Mouse (Mus musculus): ENCODE results near the gene Gnaq. TPM values are rescaled to one million over a fixed set of nuclear protein-coding genes. Genes with fewer than 3 reads are reported as not detected.
"Not testable (repeated sequence)": the region's sequence is repeated elsewhere in the genome, so short reads cannot be mapped to it uniquely, and the experiment has no call there.

Gene Gnaq
- 48.4 and 53.0 TPM in 2 replicates for polyA plus RNA-seq (2014; fragmentation: Nextera tagmentation; extraction: Ambion mirVana)

- H3K4me3 ChIP-seq (replicated peaks; ENCODE audit: low read length): peak within 1 kb of the TSS; percentile 94
- H3K9ac ChIP-seq: peak within 1 kb of the TSS; percentile 99
- no peak for DNase-seq (ENCODE audit: low spot score)
- ATAC-seq (ENCODE audit: low FRiP score): no peak
- no peaks in the 10 kb centered on the region for H3K36me3 ChIP-seq (replicated peaks; ENCODE audit: control insufficient read depth, insufficient read depth)
- 2% methylated on average over 13 of the region's 14 CpGs for WGBS
- peak within 1 kb of the TSS; percentile 100 for H3K27ac ChIP-seq
- H3K27me3 ChIP-seq (ENCODE audit: control insufficient read depth, insufficient read depth, low read length): no peaks in the 10 kb centered on the region
- H3K4me1 ChIP-seq (replicated peaks; ENCODE audit: control insufficient read depth, insufficient read depth, low read length): peaks cover 34% of the 10 kb centered on the region
- peak within 1 kb of the TSS; percentile 86 for H3K4me2 ChIP-seq (replicated peaks)
- no peaks in the 10 kb centered on the region for H3K9me3 ChIP-seq (ENCODE audit: control insufficient read depth, low read length)
Measured at GRCm38 (mm10) chr19:16132791-16132864, at the start of gene Gnaq. Gene Gnaq, plus strand, starts transcription at chr19:16132831.

DNA sequence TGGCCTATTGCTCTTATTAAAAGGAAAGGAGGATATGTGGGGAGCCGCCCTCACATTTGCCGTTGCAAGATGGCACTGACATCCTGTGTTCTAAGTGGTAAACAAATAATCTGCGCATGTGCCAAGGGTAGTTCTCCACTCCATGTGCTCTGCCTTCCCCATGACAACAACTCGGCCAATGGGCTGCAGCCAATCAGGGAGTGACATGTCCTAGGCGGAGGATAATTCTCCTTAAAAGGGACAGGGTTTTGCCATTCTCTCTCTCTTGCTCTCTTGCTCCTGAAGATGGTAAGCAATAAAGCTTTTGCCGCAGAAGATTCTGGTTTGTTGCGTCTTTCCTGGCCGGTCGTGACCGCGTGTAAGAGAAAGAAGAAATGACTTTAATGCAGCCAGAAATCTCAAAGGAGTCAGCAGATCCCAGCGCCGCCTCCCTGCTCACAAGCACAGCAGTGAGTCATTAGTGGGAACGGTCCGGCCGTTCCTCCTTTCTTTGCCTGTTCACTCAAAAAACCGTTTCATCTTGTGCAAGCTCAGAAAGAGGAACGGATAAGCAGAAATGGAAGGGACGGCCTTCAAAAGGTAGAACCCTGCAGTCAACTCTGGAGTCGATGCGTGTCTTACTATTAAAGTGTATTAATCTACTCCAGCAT lies 48.5 kb upstream of the Gnaq start:
- WGBS: 93% methylated on average over 20 of the region's 21 CpGs
- ATAC-seq (ENCODE audit: low FRiP score); H3K9me3 ChIP-seq (ENCODE audit: control insufficient read depth, low read length); H3K4me3 ChIP-seq (replicated peaks; ENCODE audit: low read length); H3K9ac ChIP-seq; H3K27me3 ChIP-seq (ENCODE audit: control insufficient read depth, insufficient read depth, low read length); H3K4me1 ChIP-seq (replicated peaks; ENCODE audit: control insufficient read depth, insufficient read depth, low read length); H3K27ac ChIP-seq; H3K4me2 ChIP-seq (replicated peaks); DNase-seq (ENCODE audit: low spot score); H3K36me3 ChIP-seq (replicated peaks; ENCODE audit: control insufficient read depth, insufficient read depth): not testable (repeated sequence)

DNA sequence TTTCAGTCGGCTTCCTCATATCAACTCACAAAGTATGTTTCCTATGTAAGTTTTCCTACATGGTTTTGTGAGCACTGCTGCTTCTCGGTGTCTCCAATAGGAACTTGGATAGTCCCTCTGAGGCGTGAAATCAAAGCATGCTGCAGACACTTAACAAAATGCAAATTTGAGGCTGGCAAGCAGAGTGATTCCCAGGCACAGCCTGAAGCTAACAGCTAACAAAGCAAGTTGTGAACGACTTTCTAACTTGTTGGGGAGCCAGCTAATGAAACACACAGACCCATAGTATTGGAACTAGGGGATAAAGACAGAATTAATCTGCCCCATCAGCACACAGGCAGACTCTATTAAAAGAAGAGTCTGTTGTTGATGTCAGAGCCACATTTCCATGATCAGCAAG lies 47.4 kb upstream of the Gnaq start:
- Histone ChIP-seq H3K4me2 (replicated peaks) (no peak overlapping the region), H3K36me3 (replicated peaks; ENCODE audit: control insufficient read depth, insufficient read depth) (no peaks in the 10 kb centered on the region), H3K9ac (no peak overlapping the region), H3K4me1 (replicated peaks; ENCODE audit: control insufficient read depth, insufficient read depth, low read length) (no peaks in the 10 kb centered on the region), H3K27me3 (ENCODE audit: control insufficient read depth, insufficient read depth, low read length) (no peaks in the 10 kb centered on the region), H3K4me3 (replicated peaks; ENCODE audit: low read length) (no peak overlapping the region), H3K27ac (no peak overlapping the region), H3K9me3 (ENCODE audit: control insufficient read depth, low read length) (no peaks in the 10 kb centered on the region)
- WGBS: 46% methylated on average over 4 of the region's 4 CpGs
- DNase-seq (ENCODE audit: low spot score): no peak
- peak; percentile 51; the same call in 1 of the 2 replicates for ATAC-seq (ENCODE audit: low FRiP score)

- ATAC-seq (ENCODE audit: low FRiP score) (no peak), DNase-seq (ENCODE audit: low spot score) (no peak)
- no peak overlapping the region for H3K27ac ChIP-seq
- H3K27me3 ChIP-seq (ENCODE audit: control insufficient read depth, insufficient read depth, low read length): no peaks in the 10 kb centered on the region
- H3K4me2 ChIP-seq (replicated peaks): no peak overlapping the region
- no peak overlapping the region for H3K9ac ChIP-seq
- no peaks in the 10 kb centered on the region for H3K36me3 ChIP-seq (replicated peaks; ENCODE audit: control insufficient read depth, insufficient read depth)
- no peaks in the 10 kb centered on the region for H3K4me1 ChIP-seq (replicated peaks; ENCODE audit: control insufficient read depth, insufficient read depth, low read length)
- no peak overlapping the region for H3K4me3 ChIP-seq (replicated peaks; ENCODE audit: low read length)
- H3K9me3 ChIP-seq (ENCODE audit: control insufficient read depth, low read length): no peaks in the 10 kb centered on the region
Measured at GRCm38 (mm10) chr19:16086154-16086553, 46.5 kb upstream of the Gnaq start.

GRCm38 (mm10) chr19:16086581-16086980 lies 46.0 kb upstream of the Gnaq start:
- no peaks in the 10 kb centered on the region for H3K36me3 ChIP-seq (replicated peaks; ENCODE audit: control insufficient read depth, insufficient read depth)
- no peaks in the 10 kb centered on the region for H3K27me3 ChIP-seq (ENCODE audit: control insufficient read depth, insufficient read depth, low read length)
- no peak for ATAC-seq (ENCODE audit: low FRiP score)
- no peaks in the 10 kb centered on the region for H3K9me3 ChIP-seq (ENCODE audit: control insufficient read depth, low read length)
- H3K4me2 ChIP-seq (replicated peaks): no peak overlapping the region
- no peak overlapping the region for H3K27ac ChIP-seq
- DNase-seq (ENCODE audit: low spot score): no peak
- H3K9ac ChIP-seq: no peak overlapping the region
- H3K4me3 ChIP-seq (replicated peaks; ENCODE audit: low read length): no peak overlapping the region
- no peaks in the 10 kb centered on the region for H3K4me1 ChIP-seq (replicated peaks; ENCODE audit: control insufficient read depth, insufficient read depth, low read length)

DNA sequence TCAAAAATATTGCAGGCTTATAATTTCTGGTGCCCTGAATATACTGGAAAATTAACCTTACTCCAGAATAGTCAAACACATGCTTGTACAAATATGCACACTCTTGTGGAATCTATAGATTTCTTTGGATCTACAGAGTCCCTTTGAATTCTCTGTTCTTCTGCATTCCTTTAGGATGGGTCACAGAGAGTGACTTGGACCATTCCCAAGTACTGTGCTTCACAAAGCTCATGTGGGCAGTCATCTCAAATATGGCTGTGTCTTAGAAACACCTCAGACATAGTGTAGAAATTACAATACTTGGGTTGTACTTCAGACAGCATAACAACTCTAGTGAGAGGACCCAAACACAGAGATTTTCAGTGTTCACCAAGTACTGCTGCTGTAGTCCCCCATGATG lies 45.2 kb upstream of the Gnaq start:
- Histone ChIP-seq H3K9ac (no peak overlapping the region), H3K4me3 (replicated peaks; ENCODE audit: low read length) (no peak overlapping the region), H3K36me3 (replicated peaks; ENCODE audit: control insufficient read depth, insufficient read depth) (no peaks in the 10 kb centered on the region), H3K4me1 (replicated peaks; ENCODE audit: control insufficient read depth, insufficient read depth, low read length) (no peaks in the 10 kb centered on the region), H3K27me3 (ENCODE audit: control insufficient read depth, insufficient read depth, low read length) (no peaks in the 10 kb centered on the region), H3K27ac (no peak overlapping the region), H3K4me2 (replicated peaks) (no peak overlapping the region), H3K9me3 (ENCODE audit: control insufficient read depth, low read length) (no peaks in the 10 kb centered on the region)
- no peak for DNase-seq (ENCODE audit: low spot score)
- no peak for ATAC-seq (ENCODE audit: low FRiP score)

GRCm38 (mm10) chr19:16093616-16094015 lies 39.0 kb upstream of the Gnaq start:
- WGBS: 95% methylated on average over 4 of the region's 4 CpGs
- no peak for ATAC-seq (ENCODE audit: low FRiP score)
- H3K36me3 ChIP-seq (replicated peaks; ENCODE audit: control insufficient read depth, insufficient read depth): no peaks in the 10 kb centered on the region

DNA sequence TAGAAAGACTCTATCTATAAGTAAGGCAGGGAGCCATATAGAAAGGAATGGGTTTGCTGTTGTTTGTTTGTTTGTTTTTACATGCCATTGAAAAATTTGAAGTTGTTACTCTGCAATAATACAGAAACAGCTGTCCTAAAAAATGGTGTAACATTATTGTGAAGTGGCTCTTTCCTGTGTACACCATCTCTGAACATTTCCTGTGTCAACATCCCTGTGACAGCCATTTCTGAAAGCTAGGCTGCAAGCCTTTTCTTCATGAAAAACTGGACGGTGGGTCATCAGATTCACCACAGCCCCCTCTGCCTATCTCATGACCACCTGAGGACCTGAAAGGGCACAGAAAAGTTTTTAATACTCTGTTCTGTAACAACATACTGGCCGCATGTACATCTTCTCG lies 22.7 kb upstream of the Gnaq start:
- 90% methylated on average over 3 of the region's 3 CpGs for WGBS
- Histone ChIP-seq H3K9me3 (ENCODE audit: control insufficient read depth, low read length) (no peaks in the 10 kb centered on the region), H3K4me2 (replicated peaks) (no peak overlapping the region), H3K27ac (no peak overlapping the region), H3K4me3 (replicated peaks; ENCODE audit: low read length) (no peak overlapping the region), H3K9ac (no peak overlapping the region), H3K36me3 (replicated peaks; ENCODE audit: control insufficient read depth, insufficient read depth) (no peaks in the 10 kb centered on the region), H3K4me1 (replicated peaks; ENCODE audit: control insufficient read depth, insufficient read depth, low read length) (no peaks in the 10 kb centered on the region), H3K27me3 (ENCODE audit: control insufficient read depth, insufficient read depth, low read length) (no peaks in the 10 kb centered on the region)
- DNase-seq (ENCODE audit: low spot score) (no peak), ATAC-seq (ENCODE audit: low FRiP score) (no peak)

More at GRCm38 (mm10) chr19:16093616-16094015, 39.0 kb upstream of the Gnaq start:
- Histone ChIP-seq H3K9ac (no peak overlapping the region), H3K9me3 (ENCODE audit: control insufficient read depth, low read length) (0 out of 2 replicates have a peak, but pooled peaks cover 9% of the 10 kb centered on the region), H3K27me3 (ENCODE audit: control insufficient read depth, insufficient read depth, low read length) (no peaks in the 10 kb centered on the region), H3K4me2 (replicated peaks) (no peak overlapping the region), H3K4me3 (replicated peaks; ENCODE audit: low read length) (no peak overlapping the region), H3K27ac (no peak overlapping the region), H3K4me1 (replicated peaks; ENCODE audit: control insufficient read depth, insufficient read depth, low read length) (no peaks in the 10 kb centered on the region)
- no peak for DNase-seq (ENCODE audit: low spot score)

- no peak overlapping the region for H3K9ac ChIP-seq
- no peaks in the 10 kb centered on the region for H3K9me3 ChIP-seq (ENCODE audit: control insufficient read depth, low read length)
- H3K36me3 ChIP-seq (replicated peaks; ENCODE audit: control insufficient read depth, insufficient read depth): no peaks in the 10 kb centered on the region
- no peak overlapping the region for H3K27ac ChIP-seq
- no peaks in the 10 kb centered on the region for H3K27me3 ChIP-seq (ENCODE audit: control insufficient read depth, insufficient read depth, low read length)
- ATAC-seq (ENCODE audit: low FRiP score) (no peak), DNase-seq (ENCODE audit: low spot score) (no peak)
- no peaks in the 10 kb centered on the region for H3K4me1 ChIP-seq (replicated peaks; ENCODE audit: control insufficient read depth, insufficient read depth, low read length)
- no peak overlapping the region for H3K4me2 ChIP-seq (replicated peaks)
- WGBS: 84% methylated on average over 3 of the region's 3 CpGs
- H3K4me3 ChIP-seq (replicated peaks; ENCODE audit: low read length): no peak overlapping the region
Measured at GRCm38 (mm10) chr19:16110670-16111069, 22.0 kb upstream of the Gnaq start.

DNA sequence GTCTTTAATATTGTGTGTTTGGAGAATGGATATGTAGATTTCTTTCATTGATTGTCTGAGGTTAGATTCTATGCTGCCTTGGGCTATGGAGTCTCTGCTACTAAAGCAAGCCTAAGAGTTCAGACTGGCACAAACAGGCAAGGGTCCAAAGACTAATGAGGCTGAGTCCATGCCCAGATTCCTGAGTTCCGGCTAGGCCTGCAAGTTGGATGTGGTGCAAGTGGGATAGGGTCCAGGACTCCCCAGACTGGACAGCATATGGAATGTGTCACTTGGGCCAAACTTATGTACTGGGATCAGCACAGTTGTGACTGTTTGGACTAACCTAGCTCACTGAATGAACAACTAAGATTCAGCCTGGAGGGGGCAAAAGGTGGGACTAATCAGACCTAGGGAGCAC lies 19.3 kb upstream of the Gnaq start:
- Histone ChIP-seq H3K4me1 (replicated peaks; ENCODE audit: control insufficient read depth, insufficient read depth, low read length) (no peaks in the 10 kb centered on the region), H3K4me3 (replicated peaks; ENCODE audit: low read length) (no peak overlapping the region), H3K4me2 (replicated peaks) (no peak overlapping the region), H3K36me3 (replicated peaks; ENCODE audit: control insufficient read depth, insufficient read depth) (no peaks in the 10 kb centered on the region), H3K27me3 (ENCODE audit: control insufficient read depth, insufficient read depth, low read length) (no peaks in the 10 kb centered on the region), H3K9me3 (ENCODE audit: control insufficient read depth, low read length) (no peaks in the 10 kb centered on the region), H3K27ac (no peak overlapping the region), H3K9ac (no peak overlapping the region)
- ATAC-seq (ENCODE audit: low FRiP score) (no peak), DNase-seq (ENCODE audit: low spot score) (peak; percentile 49)
- WGBS: 81% methylated on average over 1 of the region's 1 CpGs
